Mouse (Mus musculus) left cerebral cortex, postnatal 14 days (tissue): Measurements from ENCODE around the gene Sox5. TPM values are rescaled to one million over a fixed set of nuclear protein-coding genes. Genes with fewer than 3 reads are reported as not detected.
A peak's percentile ranks its signal among the peaks of the same experiment; 100 is the strongest.
"Not testable (repeated sequence)": the region's sequence is repeated elsewhere in the genome, so short reads cannot be mapped to it uniquely, and the experiment has no call there.

Source experiments
- DNase-seq, 2 experiments: peaks; one replicate each; pipeline ENCODE4 v3.0.0; 2021 to 2022; ENCODE audit warnings: low spot score in 2 of 2, mixed read lengths in 1 of 2
- intact Hi-C: fragments of 180-260 bp; cut with DNase I; formaldehyde crosslinking; loops from one replicate; pipeline ENCODE4 v1.15.1; 2025
- total RNA-seq, 2 experiments: library from RNA; stranded (reverse); gene quantifications; 2 replicates each; pipeline ENCODE4 v1.2.3; 2021

The Sox5 gene
- total RNA-seq, 2 experiments from 2014 or later = 63.8 to 68.3 TPM

DNA sequence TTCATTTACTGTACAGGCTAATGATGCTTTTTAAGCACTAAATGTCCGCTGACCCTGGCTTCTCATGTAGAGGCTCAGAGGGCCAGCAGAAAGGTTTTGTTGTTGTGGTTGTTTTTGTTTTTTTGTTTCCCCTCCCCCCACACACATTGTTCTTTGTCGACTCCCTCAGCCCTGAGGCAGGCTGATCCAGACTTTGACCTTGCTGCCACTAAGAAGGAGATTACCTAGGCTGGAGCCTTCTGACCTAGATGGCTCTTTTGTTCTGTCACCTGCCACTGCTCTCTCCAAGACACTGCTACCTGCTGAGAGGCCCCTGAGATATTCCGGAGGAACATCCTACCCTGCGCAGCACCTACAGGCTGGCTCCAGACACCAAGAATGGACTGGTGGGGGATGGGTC lies 508.4 kb downstream of the Sox5 start:
- DNase-seq, intact Hi-C loops: not testable (repeated sequence)

DNA sequence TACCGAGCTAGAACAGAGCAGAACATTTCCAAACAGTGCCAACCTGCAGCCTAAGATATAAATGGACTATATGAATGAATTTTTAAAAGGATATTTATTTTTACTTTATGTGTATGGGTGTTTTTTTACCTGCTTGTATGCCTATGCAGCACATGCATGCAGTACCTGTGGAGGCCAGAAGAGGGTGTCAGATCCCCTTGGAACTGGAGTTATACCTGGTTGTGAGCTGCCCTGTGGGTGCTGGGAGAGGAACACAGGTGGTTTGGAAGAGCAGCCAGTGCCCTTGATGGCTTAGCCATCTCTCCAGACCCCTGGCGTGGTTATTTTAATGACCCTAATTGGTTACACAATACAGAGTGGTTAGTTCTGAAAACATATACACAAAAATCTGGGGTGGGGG lies 510.5 kb downstream of the Sox5 start:
- intact Hi-C loops = no loop called here
- no peak for DNase-seq

- intact Hi-C loops = no loop called here
- DNase-seq = no peak
Measured at GRCm38 (mm10) chr6:144270306-144270705, 511.5 kb downstream of the Sox5 start.

- intact Hi-C loops = no loop called here
- no peak for DNase-seq
Measured at GRCm38 (mm10) chr6:144269666-144270065, 512.1 kb downstream of the Sox5 start.

GRCm38 (mm10) chr6:144265752-144266151 lies 516.0 kb downstream of the Sox5 start:
- no peak for DNase-seq
- intact Hi-C loops = no loop called here

GRCm38 (mm10) chr6:144265004-144265403 lies 516.8 kb downstream of the Sox5 start:
- intact Hi-C loops = no loop called here

GRCm38 (mm10) chr6:144264320-144264915 lies 517.4 kb downstream of the Sox5 start:
- no peak for DNase-seq
- intact Hi-C loops = no loop called here

More at GRCm38 (mm10) chr6:144265004-144265403, 516.8 kb downstream of the Sox5 start:
- no peak for DNase-seq

GRCm38 (mm10) chr6:144256500-144256899 lies 525.3 kb downstream of the Sox5 start:
- intact Hi-C loops = no loop called here
- DNase-seq = no peak

DNA sequence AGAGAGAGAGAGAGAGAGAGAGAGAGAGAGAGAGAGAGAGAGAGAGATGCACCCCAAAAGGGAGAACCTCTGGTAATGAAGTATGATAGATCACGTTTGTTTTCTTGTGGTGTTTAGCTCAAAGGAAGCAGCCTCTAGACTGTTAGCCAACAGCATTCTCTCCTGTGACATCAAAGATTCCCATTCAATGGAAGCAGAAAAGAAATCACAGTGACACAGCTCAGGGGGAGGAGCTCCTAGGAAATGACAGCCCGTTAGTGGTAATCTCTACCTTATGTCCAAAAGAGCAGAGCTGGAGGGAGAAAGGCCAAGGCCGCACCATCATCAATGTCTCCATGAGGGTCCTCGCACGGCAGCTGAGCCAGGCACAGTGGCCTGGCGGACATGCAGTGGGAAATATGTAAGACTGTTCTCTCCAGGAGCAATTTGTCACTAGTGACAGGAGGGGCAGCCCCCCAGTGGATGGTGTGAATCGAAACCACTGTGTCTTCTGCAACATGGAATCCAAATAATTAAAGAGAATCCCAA lies 529.5 kb downstream of the Sox5 start:
- DNase-seq = no peak
- intact Hi-C loops = no loop called here

GRCm38 (mm10) chr6:144251222-144252170 lies 530.3 kb downstream of the Sox5 start:
- intact Hi-C loops = no loop called here
- no peak for DNase-seq

DNA sequence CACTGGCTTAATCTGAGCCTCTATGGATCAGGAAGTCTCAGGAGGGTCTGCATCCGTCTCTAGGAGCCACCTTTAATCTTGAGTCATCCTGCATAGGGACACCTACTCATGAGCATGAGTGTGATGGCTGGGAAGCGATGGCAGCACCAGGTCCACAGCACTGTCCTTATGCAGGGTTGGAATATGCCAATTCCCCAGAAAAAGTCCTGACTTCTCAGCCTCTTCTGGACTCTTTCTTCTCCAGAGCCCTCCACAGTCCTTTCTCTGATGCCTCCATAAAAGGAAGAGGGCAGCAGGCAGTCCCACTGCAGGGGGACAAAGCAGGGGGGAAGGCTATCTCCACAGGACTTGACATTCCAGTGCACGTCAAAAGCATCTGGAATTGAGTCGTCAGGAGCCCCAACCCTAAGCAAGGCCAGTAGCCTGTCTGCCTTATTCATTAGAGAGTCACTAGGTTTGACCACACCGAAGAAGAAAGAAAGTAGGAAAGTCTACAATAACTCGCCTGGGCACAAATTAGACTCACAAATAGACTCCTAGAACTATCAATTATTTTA lies 531.1 kb downstream of the Sox5 start:
- intact Hi-C loops = no loop called here
- DNase-seq = no peak

DNA sequence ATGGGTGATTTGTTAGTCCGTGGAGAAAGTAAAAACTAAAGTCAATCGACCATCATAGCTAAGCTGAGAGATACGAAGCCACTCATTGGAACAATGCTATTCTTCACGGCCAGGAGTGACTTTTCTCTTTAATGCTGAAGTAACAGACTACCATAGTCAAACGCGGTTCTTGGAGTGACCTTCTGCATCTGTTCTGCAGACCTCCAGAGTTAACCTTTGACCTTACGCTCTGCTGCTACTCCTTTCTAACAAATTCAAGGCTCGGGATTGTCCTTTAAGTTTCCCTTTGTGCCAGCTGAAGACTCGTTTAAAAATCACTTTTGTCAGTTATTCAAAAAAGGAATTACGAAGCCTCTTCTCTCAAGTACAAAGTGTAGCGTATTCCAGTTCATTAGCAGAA lies 545.2 kb downstream of the Sox5 start:
- intact Hi-C loops = no loop called here
- DNase-seq = no peak

GRCm38 (mm10) chr6:144203970-144204369 lies 577.8 kb downstream of the Sox5 start:
- DNase-seq = peak in 1 of 2 experiments; percentile 43
- intact Hi-C loops = loop anchor here (10.0 kb wide), 5 partner anchors 129 to 879 kb away; no protein-coding TSS in a partner anchor

DNA sequence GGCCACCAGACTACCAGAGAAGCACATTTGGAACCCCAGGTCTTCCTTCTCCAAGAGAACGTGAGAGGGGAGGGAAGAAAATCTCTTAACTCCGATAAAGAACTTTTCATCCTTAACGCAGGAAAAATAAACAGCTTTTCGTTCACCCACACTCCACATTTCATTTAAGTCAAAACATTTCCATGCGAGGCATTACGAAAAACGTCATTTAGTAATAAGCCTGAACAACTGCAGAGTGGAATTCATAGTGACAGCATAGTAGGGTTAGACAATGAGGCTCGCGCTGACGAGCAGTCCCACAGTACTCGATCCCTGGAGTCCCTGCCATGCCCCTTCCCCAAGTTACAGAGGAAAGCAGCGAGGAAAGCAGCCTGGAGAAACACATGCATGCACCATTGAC lies 578.8 kb downstream of the Sox5 start:
- intact Hi-C loops = loop anchor here (10.0 kb wide), 5 partner anchors 128 to 878 kb away; no protein-coding TSS in a partner anchor
- no peak for DNase-seq

DNA sequence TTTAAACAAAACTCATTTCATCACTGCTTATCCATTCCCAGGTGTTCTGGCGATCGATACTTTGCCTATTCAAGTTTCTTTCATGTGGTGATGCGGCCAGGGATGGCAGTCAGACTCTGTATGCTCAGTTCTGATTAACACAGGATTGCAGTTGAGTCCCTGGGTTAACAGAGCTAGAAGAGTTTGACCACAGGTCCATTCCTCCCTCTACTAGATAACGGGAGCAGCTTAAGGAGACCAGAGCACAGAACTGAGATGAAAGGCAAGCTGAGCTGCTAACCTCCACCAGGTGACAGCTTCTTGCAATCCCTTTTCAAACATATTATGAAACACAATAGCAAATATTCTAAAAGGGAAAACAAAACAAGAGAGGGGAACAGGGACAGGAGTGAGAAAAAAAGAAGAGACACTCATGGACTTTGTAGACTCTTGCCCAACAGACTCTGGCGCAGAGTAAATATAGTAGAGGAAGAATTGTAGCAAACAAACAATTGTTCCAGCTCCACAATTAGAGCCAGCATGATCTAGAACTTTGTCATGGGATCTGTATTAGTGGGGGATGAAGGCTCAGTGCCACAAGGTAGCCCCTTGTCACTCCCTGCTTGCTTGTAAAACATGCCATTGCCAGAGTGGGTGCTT lies 580.3 kb downstream of the Sox5 start:
- no peak for DNase-seq
- intact Hi-C loops = loop anchor here (10.0 kb wide), 5 partner anchors 127 to 877 kb away; no protein-coding TSS in a partner anchor

DNA sequence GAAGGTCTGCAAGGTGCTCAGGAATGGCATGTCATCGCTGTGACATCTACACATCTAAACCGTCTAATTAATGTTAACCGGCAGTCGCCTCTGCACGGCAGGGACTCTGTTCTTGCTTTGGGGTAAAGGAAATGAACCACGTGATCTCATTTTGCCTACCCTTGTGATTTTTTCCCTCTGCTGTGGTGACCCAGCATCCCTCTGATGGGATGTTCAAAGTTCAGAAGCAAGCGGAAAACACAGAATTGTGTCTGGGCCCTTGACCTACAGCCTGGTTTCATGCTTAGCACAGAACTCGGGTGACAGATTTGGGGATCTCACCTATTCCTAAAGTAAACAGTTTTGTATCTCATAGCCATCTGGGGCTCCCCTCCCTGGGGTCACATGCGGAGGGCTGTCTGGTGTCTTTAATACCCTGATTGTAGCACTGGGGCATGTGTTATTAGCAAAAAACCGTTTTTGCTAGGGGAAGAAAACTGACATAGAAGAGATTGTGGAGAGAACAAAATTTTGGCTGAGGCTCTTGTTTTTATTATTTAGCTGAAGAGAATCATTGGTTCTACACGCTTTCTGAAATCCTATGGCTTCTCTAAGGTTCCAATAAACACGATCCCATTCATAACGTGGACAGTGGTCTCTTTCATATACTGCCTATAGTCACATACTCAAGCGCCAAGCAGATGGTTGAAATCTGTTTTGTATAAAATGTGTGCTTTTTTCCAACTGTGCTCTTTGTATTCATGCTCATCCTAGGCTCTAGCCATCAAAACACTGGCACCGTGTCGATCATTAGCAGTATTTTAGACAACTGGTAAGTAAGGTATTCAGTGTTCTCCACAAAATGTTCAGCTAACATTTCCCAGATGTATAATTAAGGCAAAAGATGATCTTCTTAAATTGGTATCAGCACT lies 584.3 kb downstream of the Sox5 start:
- intact Hi-C loops = no loop called here
- no peak for DNase-seq

- no peak for DNase-seq
- intact Hi-C loops = no loop called here
Measured at GRCm38 (mm10) chr6:144195934-144196333, 585.8 kb downstream of the Sox5 start.

DNA sequence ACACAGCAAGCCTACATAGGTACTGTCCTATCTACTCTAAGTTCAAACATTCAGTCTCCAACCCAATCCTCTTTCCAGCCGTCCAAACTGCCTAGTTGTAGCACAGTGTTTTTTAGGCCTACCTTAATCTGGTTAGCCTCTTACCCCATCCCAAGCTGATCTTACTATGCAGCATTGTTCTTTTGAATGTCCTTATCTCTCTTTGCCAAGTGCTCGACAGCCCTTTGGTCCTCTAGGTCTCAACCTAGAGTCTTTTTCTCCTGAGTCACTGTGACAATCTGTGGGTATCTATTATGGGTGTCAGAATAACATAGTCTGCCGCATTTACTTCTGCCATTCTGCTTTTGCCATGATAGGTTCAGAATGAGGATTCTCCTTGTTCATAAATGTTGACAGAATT lies 598.7 kb downstream of the Sox5 start:
- intact Hi-C loops = no loop called here
- DNase-seq = no peak

- DNase-seq = not testable (repeated sequence)
Measured at GRCm38 (mm10) chr6:144182429-144182828, 599.3 kb downstream of the Sox5 start.

More at GRCm38 (mm10) chr6:144182429-144182828, 599.3 kb downstream of the Sox5 start:
- intact Hi-C loops = not testable (repeated sequence)
